Mouse (Mus musculus): ENCODE data around the gene Rinl.

- TF ChIP-seq POLR2A (IDR thresholded peaks at IDR 0.05; ENCODE audit: borderline replicate concordance, extremely low read depth, insufficient read depth, insufficient read length, poor library complexity, severe bottlenecking), result no peak
- no peak for TF ChIP-seq CTCF (IDR thresholded peaks at IDR 0.05; ENCODE audit: borderline replicate concordance, extremely low read depth, insufficient read depth, insufficient read length)
Measured at GRCm38 (mm10) chr7:28821261-28821831, 32.6 kb downstream of the Rinl start.
